In genomic region chr10:12005889-12006288, GRCm38 (mm10) we compare ENCODE assay signal across 15 mouse cellular contexts.
A peak's percentile ranks its signal among the peaks of the same experiment; 100 is the strongest.
DNase-seq lines count a peak whose midpoint lies in the region; ATAC-seq and TF ChIP-seq lines count a peak whose summit lies in the region.
"Had no signal": no experiment of that assay in that cellular context is flagged by ENCODE, and none has a peak within 500 bp of the region (broad histone marks: within the 10 kb centered on the region; RNA-seq: fewer than 3 reads in every experiment).

No protein-coding gene starts in this region.

- no peak for ATAC-seq in intestine, postnatal 0 days
- no peak for ATAC-seq in intestine, embryonic 15.5 days

- no peaks in the 10 kb centered on the region for H3K27me3 ChIP-seq in intestine, postnatal 0 days (replicated peaks; ENCODE audit: control insufficient read depth, insufficient read depth, low read length)
- H3K27me3 ChIP-seq in intestine, embryonic 15.5 days (replicated peaks): no peaks in the 10 kb centered on the region
- H3K27me3 ChIP-seq: embryonic facial prominence, embryonic 13.5 days; hindbrain, embryonic 12.5 days; neural tube, embryonic 15.5 days had no signal

- H3K27ac ChIP-seq in intestine, postnatal 0 days (ENCODE audit: low read depth, low read length): no peak overlapping the region
- no peak overlapping the region for H3K27ac ChIP-seq in intestine, embryonic 15.5 days
- H3K27ac ChIP-seq: embryonic facial prominence, embryonic 13.5 days; hindbrain, embryonic 12.5 days; liver, embryonic 14.5 days; macrophage; neural tube, embryonic 15.5 days had no signal

- peak; percentile 9 to 23 for DNase-seq in cerebellum, postnatal 14 days
- DNase-seq in cerebellum, adult 8-10 months: no peak
- DNase-seq in 3T3-L1 (ENCODE audit: low read depth, low spot score) (peak; percentile 49), R1 (ENCODE audit: low read depth, low spot score) (peak; percentile 14)
- DNase-seq in ovary, postnatal 36 days (ENCODE audit: low spot score): no peak
- DNase-seq in layer of hippocampus, adult 8-10 months (ENCODE audit: low spot score in 2 of 2): no peak
- DNase-seq: gastrocnemius, postnatal 36 days had no signal

- peak; percentile 32; the same call in 1 of the 2 replicates for TF ChIP-seq CTCF in intestine, postnatal 0 days (IDR thresholded peaks at IDR 0.05; ENCODE audit: low read depth)

- H3K9me3 ChIP-seq in intestine, postnatal 0 days (ENCODE audit: control insufficient read depth): no peaks in the 10 kb centered on the region
- no peaks in the 10 kb centered on the region for H3K9me3 ChIP-seq in intestine, embryonic 15.5 days
- H3K9me3 ChIP-seq: embryonic facial prominence, embryonic 13.5 days; G1E; hindbrain, embryonic 12.5 days; neural tube, embryonic 15.5 days had no signal

- no peak overlapping the region for H3K4me3 ChIP-seq in intestine, postnatal 0 days (ENCODE audit: low read depth, low read length)
- H3K4me3 ChIP-seq in intestine, embryonic 15.5 days (replicated peaks): no peak overlapping the region
- H3K4me3 ChIP-seq: embryonic facial prominence, embryonic 13.5 days; hindbrain, embryonic 12.5 days; neural tube, embryonic 15.5 days had no signal

- 45% methylated on average over 1 of the region's 1 CpGs for WGBS in intestine, postnatal 0 days
- 48% methylated on average over 1 of the region's 1 CpGs for WGBS in intestine, embryonic 15.5 days

- H3K9ac ChIP-seq in intestine, postnatal 0 days (ENCODE audit: low read depth, low read length): no peak overlapping the region
- H3K9ac ChIP-seq in intestine, embryonic 15.5 days: no peak overlapping the region
- H3K9ac ChIP-seq: embryonic facial prominence, embryonic 13.5 days; hindbrain, embryonic 12.5 days; liver, embryonic 14.5 days; neural tube, embryonic 15.5 days had no signal

- H3K4me1 ChIP-seq in intestine, postnatal 0 days (replicated peaks; ENCODE audit: control insufficient read depth, insufficient read depth, low read length): no peaks in the 10 kb centered on the region
- no peaks in the 10 kb centered on the region for H3K4me1 ChIP-seq in intestine, embryonic 15.5 days (replicated peaks)
- H3K4me1 ChIP-seq: embryonic facial prominence, embryonic 13.5 days; hindbrain, embryonic 12.5 days; neural tube, embryonic 15.5 days had no signal

- H3K4me2 ChIP-seq in intestine, postnatal 0 days (replicated peaks; ENCODE audit: low read depth): no peak overlapping the region
- H3K4me2 ChIP-seq in intestine, embryonic 15.5 days (replicated peaks): no peak overlapping the region
- H3K4me2 ChIP-seq: embryonic facial prominence, embryonic 13.5 days; hindbrain, embryonic 12.5 days; neural tube, embryonic 15.5 days had no signal

- H3K36me3 ChIP-seq in intestine, postnatal 0 days (ENCODE audit: control insufficient read depth, insufficient read depth): no peaks in the 10 kb centered on the region
- H3K36me3 ChIP-seq in intestine, embryonic 15.5 days: no peaks in the 10 kb centered on the region
- H3K36me3 ChIP-seq: embryonic facial prominence, embryonic 13.5 days; G1E; hindbrain, embryonic 12.5 days; neural tube, embryonic 15.5 days had no signal

Comparison
In these comparisons a context has a peak if more than half of its experiments do, and no peak if none do; other contexts are left out.
1. DNase-seq: peak in cerebellum, postnatal 14 days (2 of 2), 3T3-L1 (single experiment) and R1 (single experiment); none in cerebellum, adult 8-10 months (single experiment), ovary, postnatal 36 days (single experiment) and layer of hippocampus, adult 8-10 months (0 of 2).